Mouse (Mus musculus) midbrain, embryonic 14.5 days (tissue): ENCODE data around the gene Cmss1. TPM values are rescaled to one million over a fixed set of nuclear protein-coding genes. Genes with fewer than 3 reads are reported as not detected.

ENCODE experiments used
- ATAC-seq: fragments of 200-750 bp; cut with Nextera tagmentation; 2 replicates; pipeline ENCODE4 v1.8.0; 2017; ENCODE audit warnings: moderate number of reproducible peaks, moderate library complexity; ENCODE audit not compliant: low FRiP score, low TSS enrichment
- DNase-seq: peaks from one replicate; pipeline ENCODE4 v3.0.0-alpha.2; 2015
- H3K27ac ChIP-seq: fragments of 300-500 bp; sonication (generic); replicated peaks from 2 replicates; pipeline ENCODE4 v1.5.1; 2014; ENCODE audit warnings: mild to moderate bottlenecking, low read depth, low read length, moderate library complexity
- H3K27me3 ChIP-seq: fragments of 300-500 bp; sonication (generic); 2 replicates; pipeline ENCODE4 v1.6.1; 2014; ENCODE audit warnings: low read length, control low read depth, mixed read lengths; ENCODE audit not compliant: control insufficient read depth, insufficient read depth
- H3K36me3 ChIP-seq: fragments of 300-500 bp; sonication (generic); 2 replicates; pipeline ENCODE4 v1.6.1; 2014; ENCODE audit warnings: low read length, control low read depth; ENCODE audit not compliant: control insufficient read depth, insufficient read depth
- H3K4me1 ChIP-seq: fragments of 300-500 bp; sonication (generic); 2 replicates; pipeline ENCODE4 v1.6.1; 2014; ENCODE audit warnings: mild to moderate bottlenecking, antibody characterized with exemption, low read length, control low read depth; ENCODE audit not compliant: control insufficient read depth, insufficient read depth
- H3K4me2 ChIP-seq: fragments of 300-500 bp; sonication (generic); 2 replicates; pipeline ENCODE4 v1.6.1; 2014; ENCODE audit warnings: mild to moderate bottlenecking, low read length, moderate library complexity
- H3K4me3 ChIP-seq: fragments of 300-500 bp; sonication (generic); replicated peaks from 2 replicates; pipeline ENCODE4 v1.5.1; 2014; ENCODE audit warnings: low read depth, low read length
- H3K9ac ChIP-seq: fragments of 300-500 bp; sonication (generic); replicated peaks from 2 replicates; pipeline ENCODE4 v1.6.1; 2014; ENCODE audit warnings: mild to moderate bottlenecking, low read length, moderate library complexity
- H3K9me3 ChIP-seq: fragments of 300-500 bp; sonication (generic); 2 replicates; pipeline ENCODE4 v1.6.1; 2016; ENCODE audit warnings: low read length, control low read depth, mixed read lengths; ENCODE audit not compliant: control insufficient read depth
- WGBS: fragments of 180-500 bp; shearing (Covaris S2); extraction: QIAGEN DNeasy Blood & Tissue Kit; methylation state at CpG from one replicate; pipeline ENCODE4 v1.1.7; 2014; 5-methylcytosine and 5-hydroxymethylcytosine counted together
- polyA plus RNA-seq: library from polyadenylated mRNA; unstranded; fragments of >200 nt; fragmentation: Nextera tagmentation; extraction: Ambion mirVana; gene quantifications from 2 replicates; pipeline ENCODE4 v1.2.1, GENCODE M21; 2014

Cmss1 gene
- polyA plus RNA-seq, 1 experiment from 2014 or later: 38.2 TPM

DNA sequence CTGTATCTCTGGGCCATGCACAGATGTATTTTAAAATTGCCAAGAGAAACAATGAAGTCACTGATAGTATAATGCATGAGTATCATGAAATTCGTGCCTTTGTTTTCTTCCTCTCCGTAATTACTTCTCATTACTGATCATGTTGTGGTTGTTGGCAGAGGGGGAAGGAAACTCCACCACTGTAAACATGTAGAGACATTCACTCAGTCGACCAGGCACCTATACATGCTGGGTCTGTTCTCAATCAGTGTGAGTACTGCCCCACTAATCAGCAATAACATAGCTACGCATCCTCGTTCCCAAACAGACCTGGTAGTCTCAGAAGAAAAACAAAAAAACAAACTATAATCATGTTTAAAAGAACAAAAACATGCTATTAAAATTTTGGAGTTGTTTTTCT, 103.9 kb downstream of the Cmss1 start:
- no peak for ATAC-seq

GRCm38 (mm10) chr16:57502230-57502629, 104.4 kb downstream of the Cmss1 start:
- Histone ChIP-seq H3K27me3 (no peaks in the 10 kb centered on the region), H3K4me1 (no peaks in the 10 kb centered on the region), H3K36me3 (no peaks in the 10 kb centered on the region), H3K9ac (no peak overlapping the region), H3K9me3 (no peaks in the 10 kb centered on the region), H3K4me2 (no peak overlapping the region), H3K27ac (no peak overlapping the region), H3K4me3 (no peak overlapping the region)
- no peak for DNase-seq
- WGBS: 12% methylated on average over 2 of the region's 2 CpGs
- ATAC-seq: no peak

More for the DNA sequence above, 103.9 kb downstream of the Cmss1 start:
- no peak overlapping the region for H3K9ac ChIP-seq
- H3K4me3 ChIP-seq: no peak overlapping the region
- no peaks in the 10 kb centered on the region for H3K4me1 ChIP-seq
- no peak overlapping the region for H3K27ac ChIP-seq
- WGBS: 85% methylated on average over 5 of the region's 5 CpGs
- H3K9me3 ChIP-seq: no peaks in the 10 kb centered on the region
- DNase-seq: no peak
- H3K36me3 ChIP-seq: no peaks in the 10 kb centered on the region
- no peak overlapping the region for H3K4me2 ChIP-seq
- H3K27me3 ChIP-seq: no peaks in the 10 kb centered on the region

DNA sequence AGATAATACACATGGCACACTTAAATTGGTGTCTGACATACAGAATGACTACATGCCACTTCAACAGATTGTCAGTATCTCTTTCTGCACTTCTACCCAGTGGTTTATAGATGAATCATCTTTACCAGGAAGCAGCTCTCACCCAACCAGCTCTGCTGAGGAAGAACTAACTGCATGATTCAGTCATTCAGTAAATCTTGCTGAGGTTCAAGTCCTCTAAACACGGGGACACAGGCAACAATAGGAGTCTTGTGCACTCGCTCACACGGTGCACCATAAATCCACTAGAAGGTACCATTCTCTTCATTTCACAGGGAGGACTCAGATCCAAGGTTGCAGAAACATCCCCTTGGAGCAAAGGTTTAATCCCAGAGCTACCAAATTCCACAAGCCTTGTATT, 105.8 kb downstream of the Cmss1 start:
- Histone ChIP-seq H3K36me3 (no peaks in the 10 kb centered on the region), H3K27me3 (no peaks in the 10 kb centered on the region), H3K4me3 (no peak overlapping the region), H3K4me2 (no peak overlapping the region), H3K4me1 (peaks cover 7% of the 10 kb centered on the region; the same call in 1 of the 2 replicates), H3K9ac (no peak overlapping the region), H3K27ac (no peak overlapping the region), H3K9me3 (no peaks in the 10 kb centered on the region)
- ATAC-seq: no peak
- 73% methylated on average over 3 of the region's 3 CpGs for WGBS
- DNase-seq: no peak

GRCm38 (mm10) chr16:57496437-57497173, 110.1 kb downstream of the Cmss1 start:
- no peak overlapping the region for H3K4me2 ChIP-seq
- H3K9ac ChIP-seq: no peak overlapping the region
- H3K27me3 ChIP-seq: no peaks in the 10 kb centered on the region
- H3K27ac ChIP-seq: no peak overlapping the region
- peak; percentile 49 for DNase-seq
- no peaks in the 10 kb centered on the region for H3K9me3 ChIP-seq
- H3K36me3 ChIP-seq: no peaks in the 10 kb centered on the region
- WGBS: 38% methylated on average over 10 of the region's 10 CpGs
- H3K4me1 ChIP-seq: peaks cover 7% of the 10 kb centered on the region; the same call in 1 of the 2 replicates
- H3K4me3 ChIP-seq: no peak overlapping the region
- peak; percentile 68 for ATAC-seq

GRCm38 (mm10) chr16:57495476-57496203, 111.0 kb downstream of the Cmss1 start:
- Histone ChIP-seq H3K27me3 (no peaks in the 10 kb centered on the region), H3K9me3 (no peaks in the 10 kb centered on the region), H3K4me3 (no peak overlapping the region), H3K36me3 (no peaks in the 10 kb centered on the region), H3K4me1 (peaks cover 7% of the 10 kb centered on the region; the same call in 1 of the 2 replicates), H3K4me2 (no peak overlapping the region), H3K27ac (no peak overlapping the region), H3K9ac (no peak overlapping the region)
- WGBS: 91% methylated on average over 10 of the region's 10 CpGs
- DNase-seq (no peak), ATAC-seq (no peak)

DNA sequence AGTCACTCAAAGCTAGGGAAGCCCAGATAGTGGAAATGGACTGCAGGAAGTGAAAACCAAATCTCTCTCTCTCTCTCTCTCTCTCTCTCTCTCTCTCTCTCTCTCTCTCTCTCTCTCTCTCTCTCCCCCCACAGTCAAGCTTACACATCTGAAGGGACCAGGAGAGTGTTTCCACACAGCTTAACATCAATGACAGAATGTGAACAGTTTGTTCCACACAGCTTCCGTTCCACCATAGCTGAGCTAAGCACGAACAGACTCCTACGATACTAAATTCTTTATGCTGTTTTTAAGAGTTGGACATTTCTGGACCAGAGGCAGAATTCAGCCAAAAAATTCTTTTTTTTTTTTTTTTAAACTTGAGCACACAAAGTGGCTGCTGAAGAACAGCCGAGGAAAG, 114.8 kb downstream of the Cmss1 start:
- WGBS: 97% methylated on average over 4 of the region's 4 CpGs
- H3K27me3 ChIP-seq: no peaks in the 10 kb centered on the region
- no peak for DNase-seq
- no peaks in the 10 kb centered on the region for H3K9me3 ChIP-seq
- no peak overlapping the region for H3K4me2 ChIP-seq
- no peak overlapping the region for H3K4me3 ChIP-seq
- no peak for ATAC-seq
- H3K9ac ChIP-seq: no peak overlapping the region
- no peaks in the 10 kb centered on the region for H3K36me3 ChIP-seq
- H3K4me1 ChIP-seq: peaks cover 6% of the 10 kb centered on the region; the same call in 1 of the 2 replicates
- H3K27ac ChIP-seq: no peak overlapping the region

DNA sequence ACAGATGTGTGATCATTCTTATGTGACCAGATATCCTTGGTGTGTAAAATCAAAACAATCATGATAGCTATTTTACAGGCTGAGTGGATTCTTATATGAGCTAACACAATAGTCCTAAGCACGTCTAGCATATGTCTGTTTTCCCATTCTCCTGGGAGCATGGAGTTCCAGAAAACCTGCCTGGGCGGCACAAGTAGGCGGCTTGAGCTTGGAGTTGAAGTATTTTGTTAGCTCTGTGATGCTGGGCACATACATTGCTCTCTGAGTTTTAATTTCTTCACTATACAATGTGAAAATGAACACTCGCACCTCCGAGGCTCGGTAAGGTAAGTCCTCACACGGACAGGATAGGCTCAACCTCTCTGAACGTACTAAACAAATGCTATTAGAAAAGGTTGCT, 116.0 kb downstream of the Cmss1 start:
- Histone ChIP-seq H3K4me3 (no peak overlapping the region), H3K36me3 (no peaks in the 10 kb centered on the region), H3K4me2 (no peak overlapping the region), H3K4me1 (no peaks in the 10 kb centered on the region), H3K27ac (no peak overlapping the region), H3K27me3 (no peaks in the 10 kb centered on the region), H3K9ac (no peak overlapping the region), H3K9me3 (no peaks in the 10 kb centered on the region)
- 92% methylated on average over 8 of the region's 8 CpGs for WGBS
- DNase-seq (no peak), ATAC-seq (no peak)

DNA sequence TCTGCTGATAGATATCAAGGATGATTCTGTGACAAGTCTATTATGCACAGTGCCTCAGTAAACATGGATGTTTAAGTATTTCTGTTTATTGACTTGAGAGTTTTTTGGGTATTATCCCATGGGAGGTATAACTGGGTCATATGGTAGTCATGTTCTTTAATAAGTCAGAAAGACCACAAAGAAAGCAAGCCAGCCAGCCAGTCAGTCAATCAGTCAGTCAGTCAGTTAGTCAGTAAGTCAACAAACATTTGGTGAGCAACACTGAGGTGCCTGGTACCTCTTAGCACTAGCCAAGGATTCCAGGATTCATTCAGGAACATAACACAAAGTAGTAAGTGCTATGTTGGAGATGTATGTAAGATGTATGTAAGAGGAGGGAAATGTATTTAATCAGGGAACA, 118.0 kb downstream of the Cmss1 start:
- H3K4me1 ChIP-seq: no peaks in the 10 kb centered on the region
- DNase-seq: no peak
- no peak for ATAC-seq
- no peak overlapping the region for H3K4me3 ChIP-seq
- H3K27ac ChIP-seq: no peak overlapping the region
- no peak overlapping the region for H3K9ac ChIP-seq
- H3K4me2 ChIP-seq: no peak overlapping the region
- H3K36me3 ChIP-seq: no peaks in the 10 kb centered on the region
- H3K27me3 ChIP-seq: no peaks in the 10 kb centered on the region
- H3K9me3 ChIP-seq: no peaks in the 10 kb centered on the region

DNA sequence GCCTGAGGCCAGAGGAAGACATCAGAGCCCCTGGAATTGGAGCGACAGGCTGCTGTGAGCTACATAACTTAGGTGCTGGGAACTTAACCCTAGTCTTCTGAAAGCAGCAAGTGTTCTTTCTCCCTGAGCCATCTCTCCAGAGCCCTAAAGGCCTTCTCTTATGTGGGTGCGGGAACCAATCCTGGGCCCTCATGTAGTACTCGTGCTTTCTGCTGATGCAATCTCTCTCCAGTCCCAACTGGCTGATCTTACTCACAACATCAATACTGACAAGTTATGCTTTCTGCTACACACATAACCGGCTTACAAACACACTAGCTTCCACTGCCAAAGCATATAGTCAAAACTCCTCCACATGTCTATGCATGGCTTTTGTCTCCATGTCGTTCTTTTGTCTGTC, 120.4 kb downstream of the Cmss1 start:
- Histone ChIP-seq H3K4me1 (no peaks in the 10 kb centered on the region), H3K9ac (no peak overlapping the region), H3K27me3 (no peaks in the 10 kb centered on the region), H3K27ac (no peak overlapping the region), H3K9me3 (no peaks in the 10 kb centered on the region), H3K36me3 (no peaks in the 10 kb centered on the region), H3K4me2 (no peak overlapping the region), H3K4me3 (no peak overlapping the region)
- ATAC-seq (no peak), DNase-seq (no peak)
- 93% methylated on average over 5 of the region's 5 CpGs for WGBS
